17 mouse cellular contexts compared by ENCODE assay signal in the genomic region with DNA sequence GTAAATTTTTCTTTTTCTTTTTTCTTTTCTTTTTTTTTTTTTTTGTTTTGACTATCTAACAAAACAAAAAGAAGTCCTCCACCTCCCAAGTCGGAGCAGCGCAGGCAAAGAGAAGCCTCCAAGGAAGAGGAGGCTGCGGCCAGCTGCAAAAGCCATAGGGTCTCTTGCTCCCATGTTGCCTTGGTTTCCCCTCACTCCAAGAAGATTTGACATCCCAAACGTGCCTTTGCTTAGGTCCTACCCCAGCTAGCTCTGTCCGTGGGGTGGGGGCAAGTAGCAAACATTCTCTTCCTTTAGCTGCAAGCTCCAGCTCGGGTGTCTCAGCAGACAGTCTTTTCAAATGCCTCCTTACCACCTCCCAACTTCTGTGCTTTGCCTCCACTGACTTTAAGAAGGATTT. TPM values are rescaled to one million over a fixed set of nuclear protein-coding genes. Genes with fewer than 3 reads are reported as not detected.
A peak's percentile ranks its signal among the peaks of the same experiment; 100 is the strongest.
DNase-seq lines count a peak whose midpoint lies in the region; ATAC-seq lines count a peak whose summit lies in the region.
"Had no signal": no experiment of that assay in that cellular context is flagged by ENCODE, and none has a peak within 500 bp of the region (broad histone marks: within the 10 kb centered on the region; RNA-seq: fewer than 3 reads in every experiment).

No protein-coding gene starts in this region.

- intact Hi-C loops in left cerebral cortex, postnatal 25 days (cut with DNase I): loop anchor here (10.0 kb wide), 1 partner anchor 1459 kb away; the partner anchor contains the start of gene Sp9

- DNase-seq in midbrain, embryonic 10.5 days (ENCODE audit: low spot score): peak; percentile 55
- DNase-seq in hindbrain, embryonic 10.5 days (ENCODE audit: low spot score): peak; percentile 55
- DNase-seq in left cerebral cortex, postnatal 25 days (ENCODE audit: low spot score in 2 of 2): no peak
- no peak for DNase-seq in right cerebral cortex, postnatal 36 days (ENCODE audit: low spot score in 2 of 2)
- DNase-seq: cerebellum, postnatal 36 days; lung, postnatal 10 days; right cerebral cortex, adult 18-20 months; thymus, adult 2 months had no signal

- H3K4me2 ChIP-seq in midbrain, embryonic 15.5 days: no peak overlapping the region
- H3K4me2 ChIP-seq in intestine, embryonic 15.5 days (replicated peaks): peak overlapping the region; percentile 60; the same call in 1 of the 2 replicates
- peak overlapping the region; percentile 58 for H3K4me2 ChIP-seq in neural tube, embryonic 15.5 days
- H3K4me2 ChIP-seq: midbrain, embryonic 12.5 days had no signal

- no peak for ATAC-seq in midbrain, embryonic 15.5 days (replicated peaks)
- ATAC-seq in intestine, embryonic 15.5 days: no peak
- no peak for ATAC-seq in neural tube, embryonic 15.5 days (ENCODE audit: low FRiP score)
- ATAC-seq: CD4-positive, CD25-positive, alpha-beta regulatory T cell, adult 4 months had no signal

- no peaks in the 10 kb centered on the region for H3K36me3 ChIP-seq in midbrain, embryonic 10.5 days
- H3K36me3 ChIP-seq in midbrain, embryonic 15.5 days (replicated peaks): no peaks in the 10 kb centered on the region
- H3K36me3 ChIP-seq in hindbrain, embryonic 10.5 days: no peaks in the 10 kb centered on the region
- H3K36me3 ChIP-seq in intestine, embryonic 15.5 days: no peaks in the 10 kb centered on the region
- H3K36me3 ChIP-seq in neural tube, embryonic 15.5 days: no peaks in the 10 kb centered on the region
- H3K36me3 ChIP-seq: heart, embryonic 15.5 days; midbrain, embryonic 12.5 days had no signal

- peaks cover 12% of the 10 kb centered on the region; the same call in 1 of the 2 replicates for H3K4me1 ChIP-seq in midbrain, embryonic 10.5 days
- peaks cover 5% of the 10 kb centered on the region for H3K4me1 ChIP-seq in midbrain, embryonic 15.5 days
- peaks cover 17% of the 10 kb centered on the region for H3K4me1 ChIP-seq in hindbrain, embryonic 10.5 days (replicated peaks)
- peaks cover 5% of the 10 kb centered on the region; the same call in 1 of the 2 replicates for H3K4me1 ChIP-seq in intestine, embryonic 15.5 days (replicated peaks)
- peaks cover 92% of the 10 kb centered on the region for H3K4me1 ChIP-seq in neural tube, embryonic 15.5 days

- H3K4me3 ChIP-seq in midbrain, embryonic 10.5 days: no peak overlapping the region
- H3K4me3 ChIP-seq in midbrain, embryonic 15.5 days: no peak overlapping the region
- H3K4me3 ChIP-seq in hindbrain, embryonic 10.5 days: peak overlapping the region; percentile 45
- no peak overlapping the region for H3K4me3 ChIP-seq in intestine, embryonic 15.5 days (replicated peaks)
- peak overlapping the region; percentile 30; the same call in 1 of the 2 replicates for H3K4me3 ChIP-seq in neural tube, embryonic 15.5 days (replicated peaks)
- H3K4me3 ChIP-seq: erythroblast, embryonic 14.5 days; heart, embryonic 15.5 days; layer of hippocampus, adult 2 months; midbrain, embryonic 12.5 days had no signal

- WGBS in midbrain, embryonic 10.5 days: 0% methylated on average over 6 of the region's 6 CpGs
- WGBS in midbrain, embryonic 15.5 days: 0% methylated on average over 6 of the region's 6 CpGs
- WGBS in hindbrain, embryonic 10.5 days: under 1% methylated on average over 6 of the region's 6 CpGs
- 11% methylated on average over 6 of the region's 6 CpGs for WGBS in intestine, embryonic 15.5 days
- 2% methylated on average over 6 of the region's 6 CpGs for WGBS in neural tube, embryonic 15.5 days

- no peak overlapping the region for H3K9ac ChIP-seq in midbrain, embryonic 15.5 days
- H3K9ac ChIP-seq in intestine, embryonic 15.5 days: no peak overlapping the region
- peak overlapping the region; percentile 46; the same call in 1 of the 2 replicates for H3K9ac ChIP-seq in neural tube, embryonic 15.5 days (replicated peaks)
- H3K9ac ChIP-seq: heart, embryonic 15.5 days; liver, embryonic 14.5 days; midbrain, embryonic 12.5 days had no signal

- no peaks in the 10 kb centered on the region for H3K9me3 ChIP-seq in midbrain, embryonic 10.5 days (replicated peaks)
- no peaks in the 10 kb centered on the region for H3K9me3 ChIP-seq in midbrain, embryonic 15.5 days
- H3K9me3 ChIP-seq in hindbrain, embryonic 10.5 days: no peaks in the 10 kb centered on the region
- H3K9me3 ChIP-seq in intestine, embryonic 15.5 days: no peaks in the 10 kb centered on the region
- H3K9me3 ChIP-seq in neural tube, embryonic 15.5 days (replicated peaks): no peaks in the 10 kb centered on the region
- H3K9me3 ChIP-seq: heart, embryonic 15.5 days; midbrain, embryonic 12.5 days had no signal

- H3K27me3 ChIP-seq in midbrain, embryonic 10.5 days (ENCODE audit: low read depth, poor library complexity, severe bottlenecking): peaks cover 100% of the 10 kb centered on the region
- peaks cover 94% of the 10 kb centered on the region for H3K27me3 ChIP-seq in midbrain, embryonic 15.5 days (replicated peaks)
- peaks cover 100% of the 10 kb centered on the region for H3K27me3 ChIP-seq in hindbrain, embryonic 10.5 days (ENCODE audit: insufficient read depth, poor library complexity, severe bottlenecking)
- H3K27me3 ChIP-seq in intestine, embryonic 15.5 days (replicated peaks): peaks cover 70% of the 10 kb centered on the region
- no peaks in the 10 kb centered on the region for H3K27me3 ChIP-seq in neural tube, embryonic 15.5 days (replicated peaks)

- no peak overlapping the region for H3K27ac ChIP-seq in midbrain, embryonic 10.5 days (replicated peaks)
- no peak overlapping the region for H3K27ac ChIP-seq in midbrain, embryonic 15.5 days
- H3K27ac ChIP-seq in hindbrain, embryonic 10.5 days: peak overlapping the region; percentile 84
- 0 out of 2 replicates have a peak overlapping the region, but pooled peaks have one; percentile 2 for H3K27ac ChIP-seq in intestine, embryonic 15.5 days
- H3K27ac ChIP-seq in neural tube, embryonic 15.5 days (replicated peaks): peak overlapping the region; percentile 91
- H3K27ac ChIP-seq: heart, embryonic 15.5 days; layer of hippocampus, adult 2 months; liver, embryonic 14.5 days; midbrain, embryonic 12.5 days had no signal

RNA-seq across cellular contexts. Expression of gene Gm28230, which starts 7.2 kb away (rescaled TPM):
- not detected in 2 replicates for polyA plus RNA-seq in midbrain, embryonic 10.5 days (2016; fragmentation: Nextera tagmentation; extraction: Ambion mirVana)
- polyA plus RNA-seq in midbrain, embryonic 15.5 days (2015; fragmentation: Nextera tagmentation; extraction: Ambion mirVana): not detected in 2 replicates
- not detected in 2 replicates for polyA plus RNA-seq in hindbrain, embryonic 10.5 days (2016; fragmentation: Nextera tagmentation; extraction: Ambion mirVana)
- 0.55 and 0.73 TPM in 2 replicates for polyA plus RNA-seq in intestine, embryonic 15.5 days (2015; fragmentation: Nextera tagmentation; extraction: Ambion mirVana)
- polyA plus RNA-seq in neural tube, embryonic 15.5 days (2015; fragmentation: Nextera tagmentation; extraction: Ambion mirVana): 0.96 and 2.0 TPM in 2 replicates
- total RNA-seq in left cerebral cortex, postnatal 25 days (2021): not detected
- total RNA-seq: layer of hippocampus, adult 2 months had no signal
- polyA plus RNA-seq: CD4-positive, CD25-positive, alpha-beta regulatory T cell, adult 4 months; erythroblast, embryonic 14.5 days; heart, embryonic 15.5 days; liver, embryonic 14.5 days; midbrain, embryonic 12.5 days had no signal

RNA-seq across cellular contexts. Expression of gene Hoxd4, which starts 22.0 kb away (rescaled TPM):
- not detected in 2 replicates for polyA plus RNA-seq in midbrain, embryonic 10.5 days (2016; fragmentation: Nextera tagmentation; extraction: Ambion mirVana)
- not detected in 2 replicates for polyA plus RNA-seq in midbrain, embryonic 15.5 days (2015; fragmentation: Nextera tagmentation; extraction: Ambion mirVana)
- 0.14 and 2.6 TPM in 2 replicates for polyA plus RNA-seq in hindbrain, embryonic 10.5 days (2016; fragmentation: Nextera tagmentation; extraction: Ambion mirVana)
- 1.2 and 1.6 TPM in 2 replicates for polyA plus RNA-seq in intestine, embryonic 15.5 days (2015; fragmentation: Nextera tagmentation; extraction: Ambion mirVana)
- 4.3 and 4.5 TPM in 2 replicates for polyA plus RNA-seq in neural tube, embryonic 15.5 days (2015; fragmentation: Nextera tagmentation; extraction: Ambion mirVana)
- not detected for total RNA-seq in left cerebral cortex, postnatal 25 days (2021)
- total RNA-seq: layer of hippocampus, adult 2 months had no signal
- polyA plus RNA-seq: CD4-positive, CD25-positive, alpha-beta regulatory T cell, adult 4 months; midbrain, embryonic 12.5 days had no signal

RNA-seq across cellular contexts. Expression of gene Hoxd3, which starts 22.0 kb away (rescaled TPM):
- 0.06 TPM in 1 of 2 replicates, not detected in the other for polyA plus RNA-seq in midbrain, embryonic 10.5 days (2016; fragmentation: Nextera tagmentation; extraction: Ambion mirVana)
- 0.09 and 0.21 TPM in 2 replicates for polyA plus RNA-seq in midbrain, embryonic 15.5 days (2015; fragmentation: Nextera tagmentation; extraction: Ambion mirVana)
- 15.5 and 55.9 TPM in 2 replicates for polyA plus RNA-seq in hindbrain, embryonic 10.5 days (2016; fragmentation: Nextera tagmentation; extraction: Ambion mirVana)
- 18.8 and 19.2 TPM in 2 replicates for polyA plus RNA-seq in intestine, embryonic 15.5 days (2015; fragmentation: Nextera tagmentation; extraction: Ambion mirVana)
- polyA plus RNA-seq in neural tube, embryonic 15.5 days (2015; fragmentation: Nextera tagmentation; extraction: Ambion mirVana): 14.5 and 29.1 TPM in 2 replicates
- not detected for total RNA-seq in left cerebral cortex, postnatal 25 days (2021)
- total RNA-seq: layer of hippocampus, adult 2 months had no signal
- polyA plus RNA-seq: CD4-positive, CD25-positive, alpha-beta regulatory T cell, adult 4 months; erythroblast, embryonic 14.5 days; midbrain, embryonic 12.5 days had no signal

RNA-seq across cellular contexts. Expression of gene Hoxd1, which starts 29.0 kb away (rescaled TPM):
- polyA plus RNA-seq in midbrain, embryonic 10.5 days (2016; fragmentation: Nextera tagmentation; extraction: Ambion mirVana): not detected in 2 replicates
- not detected in 2 replicates for polyA plus RNA-seq in midbrain, embryonic 15.5 days (2015; fragmentation: Nextera tagmentation; extraction: Ambion mirVana)
- 0.14 and 0.60 TPM in 2 replicates for polyA plus RNA-seq in hindbrain, embryonic 10.5 days (2016; fragmentation: Nextera tagmentation; extraction: Ambion mirVana)
- 0.09 and 0.10 TPM in 2 replicates for polyA plus RNA-seq in intestine, embryonic 15.5 days (2015; fragmentation: Nextera tagmentation; extraction: Ambion mirVana)
- 1.7 and 2.1 TPM in 2 replicates for polyA plus RNA-seq in neural tube, embryonic 15.5 days (2015; fragmentation: Nextera tagmentation; extraction: Ambion mirVana)
- total RNA-seq in left cerebral cortex, postnatal 25 days (2021): under 1 TPM in 1 of 2 experiments, not detected in 1; 0.37 TPM
- polyA plus RNA-seq: CD4-positive, CD25-positive, alpha-beta regulatory T cell, adult 4 months; erythroblast, embryonic 14.5 days; heart, embryonic 15.5 days; liver, embryonic 14.5 days had no signal

RNA-seq across cellular contexts. Expression of gene Hoxd8, which starts 29.4 kb away (rescaled TPM):
- not detected in 2 replicates for polyA plus RNA-seq in midbrain, embryonic 10.5 days (2016; fragmentation: Nextera tagmentation; extraction: Ambion mirVana)
- polyA plus RNA-seq in midbrain, embryonic 15.5 days (2015; fragmentation: Nextera tagmentation; extraction: Ambion mirVana): 0.08 and 0.10 TPM in 2 replicates
- polyA plus RNA-seq in hindbrain, embryonic 10.5 days (2016; fragmentation: Nextera tagmentation; extraction: Ambion mirVana): not detected in 2 replicates
- polyA plus RNA-seq in intestine, embryonic 15.5 days (2015; fragmentation: Nextera tagmentation; extraction: Ambion mirVana): 4.2 and 5.1 TPM in 2 replicates
- polyA plus RNA-seq in neural tube, embryonic 15.5 days (2015; fragmentation: Nextera tagmentation; extraction: Ambion mirVana): 12.4 and 12.5 TPM in 2 replicates
- under 1 TPM in 1 of 2 experiments, not detected in 1; 0.14 TPM for total RNA-seq in left cerebral cortex, postnatal 25 days (2021)
- total RNA-seq: layer of hippocampus, adult 2 months had no signal
- polyA plus RNA-seq: CD4-positive, CD25-positive, alpha-beta regulatory T cell, adult 4 months; erythroblast, embryonic 14.5 days had no signal

Comparison
In these comparisons a context has a peak if more than half of its experiments do, and no peak if none do; other contexts are left out.
1. DNase-seq: peak in midbrain, embryonic 10.5 days (single experiment) and hindbrain, embryonic 10.5 days (single experiment); none in left cerebral cortex, postnatal 25 days (0 of 2) and right cerebral cortex, postnatal 36 days (0 of 2).
2. H3K27ac ChIP-seq: peak in hindbrain, embryonic 10.5 days (single experiment), intestine, embryonic 15.5 days (single experiment) and neural tube, embryonic 15.5 days (single experiment); none in midbrain, embryonic 10.5 days (single experiment) and midbrain, embryonic 15.5 days (single experiment).
3. H3K4me3 ChIP-seq: peak in hindbrain, embryonic 10.5 days (single experiment) and neural tube, embryonic 15.5 days (single experiment); none in midbrain, embryonic 10.5 days (single experiment), midbrain, embryonic 15.5 days (single experiment) and intestine, embryonic 15.5 days (single experiment).
4. RNA of gene Hoxd3, which starts 22.0 kb away (polyA plus RNA-seq): 15.5 to 55.9 TPM in hindbrain, embryonic 10.5 days, 14.5 to 29.1 TPM in neural tube, embryonic 15.5 days and 18.8 to 19.2 TPM in intestine, embryonic 15.5 days; 0.09 to 0.21 TPM in midbrain, embryonic 15.5 days and 0.06 TPM in midbrain, embryonic 10.5 days; every median in the first group is over 10 times any median in the second.